Mouse (Mus musculus): ENCODE data around the gene Ganc. TPM values are rescaled to one million over a fixed set of nuclear protein-coding genes. Genes with fewer than 3 reads are reported as not detected.

Gene Ganc
- polyA plus RNA-seq, 1 experiment from 2014 or later, result 9.8 TPM

DNA sequence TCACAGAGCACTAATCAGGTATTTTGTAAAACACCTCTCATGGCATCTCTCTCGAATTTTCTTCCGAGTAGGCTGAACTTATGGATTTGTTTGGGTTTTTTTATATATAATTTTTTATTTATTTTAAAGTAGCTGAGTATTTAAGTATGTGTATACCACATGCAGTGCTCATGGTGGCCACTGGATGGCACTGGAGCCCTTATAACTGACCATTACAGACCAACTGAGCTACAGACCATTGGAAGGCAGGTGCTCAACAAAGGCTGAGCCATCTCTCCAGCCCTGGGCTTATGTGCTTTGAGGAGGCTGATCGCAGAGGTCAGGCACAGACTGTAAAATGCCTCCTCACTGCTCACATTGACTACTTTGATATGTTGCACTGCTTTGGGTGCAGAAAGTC lies 74.9 kb downstream of the Ganc start:
- no peak overlapping the region for H3K9ac ChIP-seq (ENCODE audit: low read depth, low read length)
- H3K4me3 ChIP-seq (ENCODE audit: low read depth, low read length), result no peak overlapping the region
- no peak overlapping the region for H3K27ac ChIP-seq (ENCODE audit: low read length)
- WGBS, result 61% methylated on average over 3 of the region's 3 CpGs
- H3K27me3 ChIP-seq (ENCODE audit: control insufficient read depth, insufficient read depth, low read depth, low read length), result no peaks in the 10 kb centered on the region
- no peaks in the 10 kb centered on the region for H3K9me3 ChIP-seq (replicated peaks; ENCODE audit: control insufficient read depth, low read length, poor library complexity, severe bottlenecking)
- H3K4me2 ChIP-seq (ENCODE audit: low read length), result no peak overlapping the region
- ATAC-seq, result no peak
- no peaks in the 10 kb centered on the region for H3K4me1 ChIP-seq (ENCODE audit: control insufficient read depth, insufficient read depth, low read length)
- no peaks in the 10 kb centered on the region for H3K36me3 ChIP-seq (ENCODE audit: control insufficient read depth, insufficient read depth, low read length)

DNA sequence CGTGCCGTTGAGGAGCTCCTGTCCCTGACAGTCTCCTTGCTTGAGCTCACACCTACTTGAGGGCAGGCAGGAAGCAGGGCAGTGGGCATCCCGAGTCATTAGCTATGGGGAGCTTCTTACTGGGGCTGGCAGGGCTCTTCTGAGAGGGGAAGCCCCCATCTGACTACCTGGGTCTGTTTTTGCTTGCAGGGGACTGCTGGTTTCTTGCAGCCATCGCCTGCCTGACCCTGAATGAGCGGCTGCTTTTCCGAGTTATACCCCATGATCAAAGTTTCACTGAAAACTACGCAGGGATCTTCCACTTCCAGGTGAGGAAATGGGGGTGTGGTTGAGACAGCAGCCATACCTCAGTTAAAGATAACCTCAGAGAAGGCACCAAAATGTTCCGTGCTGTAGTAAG lies 78.2 kb downstream of the Ganc start:
- Histone ChIP-seq H3K36me3 (ENCODE audit: control insufficient read depth, insufficient read depth, low read length) (no peaks in the 10 kb centered on the region), H3K27ac (ENCODE audit: low read length) (no peak overlapping the region), H3K9ac (ENCODE audit: low read depth, low read length) (no peak overlapping the region), H3K4me3 (ENCODE audit: low read depth, low read length) (no peak overlapping the region), H3K9me3 (replicated peaks; ENCODE audit: control insufficient read depth, low read length, poor library complexity, severe bottlenecking) (no peaks in the 10 kb centered on the region), H3K4me2 (ENCODE audit: low read length) (no peak overlapping the region), H3K27me3 (ENCODE audit: control insufficient read depth, insufficient read depth, low read depth, low read length) (no peaks in the 10 kb centered on the region), H3K4me1 (ENCODE audit: control insufficient read depth, insufficient read depth, low read length) (no peaks in the 10 kb centered on the region)
- no peak for ATAC-seq
- WGBS, result 81% methylated on average over 8 of the region's 8 CpGs

DNA sequence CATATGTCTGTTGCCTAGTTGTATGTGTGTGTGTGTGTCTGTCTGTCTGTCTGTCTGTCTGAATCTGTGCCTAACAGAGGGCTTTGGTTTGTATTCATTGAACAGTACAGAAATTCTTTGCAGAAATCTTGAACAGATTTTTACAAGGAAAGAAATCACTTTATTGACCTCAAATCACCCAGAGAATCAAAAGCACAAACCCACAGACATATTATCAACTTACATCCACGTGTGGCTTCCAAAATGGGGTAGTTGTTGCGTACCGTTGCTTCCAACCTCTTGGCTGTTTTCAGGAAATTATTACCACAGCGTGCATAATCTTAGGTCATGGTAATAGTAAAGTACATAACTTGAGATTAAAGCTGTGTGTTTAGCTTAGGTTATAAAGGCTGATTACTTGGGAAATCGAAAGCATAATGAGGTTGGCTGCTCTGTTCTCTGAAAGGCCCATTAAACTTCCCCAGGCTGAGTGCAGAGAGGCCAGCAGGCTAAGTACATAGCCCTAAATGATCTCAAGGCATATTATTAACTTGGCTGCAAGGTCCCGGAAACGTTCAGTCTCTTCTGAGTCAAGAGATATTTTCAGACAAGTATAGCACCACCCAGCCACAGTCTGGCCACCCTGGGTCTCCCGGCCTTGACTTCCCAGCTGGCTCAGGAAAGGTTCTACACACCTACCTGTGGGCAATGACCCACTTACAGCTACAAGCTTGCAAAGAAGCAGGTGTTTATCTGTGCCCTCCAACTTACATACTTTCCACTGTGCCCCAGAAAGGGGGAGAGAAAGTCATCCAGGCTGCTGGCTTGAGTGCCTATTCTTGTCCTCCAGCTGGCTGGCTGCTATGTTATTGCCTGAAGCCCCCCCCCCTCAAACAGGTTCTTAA lies 79.1 kb downstream of the Ganc start:
- Histone ChIP-seq H3K4me3 (ENCODE audit: low read depth, low read length) (no peak overlapping the region), H3K9me3 (replicated peaks; ENCODE audit: control insufficient read depth, low read length, poor library complexity, severe bottlenecking) (no peaks in the 10 kb centered on the region), H3K27me3 (ENCODE audit: control insufficient read depth, insufficient read depth, low read depth, low read length) (no peaks in the 10 kb centered on the region), H3K4me1 (ENCODE audit: control insufficient read depth, insufficient read depth, low read length) (no peaks in the 10 kb centered on the region), H3K36me3 (ENCODE audit: control insufficient read depth, insufficient read depth, low read length) (no peaks in the 10 kb centered on the region), H3K27ac (ENCODE audit: low read length) (no peak overlapping the region), H3K9ac (ENCODE audit: low read depth, low read length) (no peak overlapping the region), H3K4me2 (ENCODE audit: low read length) (no peak overlapping the region)
- 78% methylated on average over 8 of the region's 8 CpGs for WGBS
- no peak for ATAC-seq

DNA sequence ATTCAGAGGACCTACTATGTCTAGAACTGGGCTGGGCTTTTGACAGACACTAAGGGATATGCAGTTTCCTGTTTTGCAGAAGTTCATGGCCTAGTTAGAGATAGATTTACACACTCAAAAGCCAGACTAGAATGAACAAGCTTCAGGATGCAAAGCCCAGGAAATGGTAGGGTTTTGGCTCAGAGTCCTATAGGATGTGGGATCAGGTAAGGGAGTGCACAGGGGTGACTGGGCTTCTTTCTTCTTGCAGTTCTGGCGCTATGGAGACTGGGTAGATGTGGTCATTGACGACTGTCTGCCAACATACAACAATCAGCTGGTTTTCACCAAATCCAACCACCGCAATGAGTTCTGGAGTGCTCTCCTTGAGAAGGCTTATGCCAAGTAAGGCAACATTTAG lies 80.5 kb downstream of the Ganc start:
- Histone ChIP-seq H3K9ac (ENCODE audit: low read depth, low read length) (no peak overlapping the region), H3K36me3 (ENCODE audit: control insufficient read depth, insufficient read depth, low read length) (no peaks in the 10 kb centered on the region), H3K4me2 (ENCODE audit: low read length) (no peak overlapping the region), H3K27me3 (ENCODE audit: control insufficient read depth, insufficient read depth, low read depth, low read length) (no peaks in the 10 kb centered on the region), H3K4me1 (ENCODE audit: control insufficient read depth, insufficient read depth, low read length) (no peaks in the 10 kb centered on the region), H3K9me3 (replicated peaks; ENCODE audit: control insufficient read depth, low read length, poor library complexity, severe bottlenecking) (no peaks in the 10 kb centered on the region), H3K4me3 (ENCODE audit: low read depth, low read length) (no peak overlapping the region), H3K27ac (ENCODE audit: low read length) (no peak overlapping the region)
- ATAC-seq, result no peak
- 93% methylated on average over 3 of the region's 3 CpGs for WGBS

DNA sequence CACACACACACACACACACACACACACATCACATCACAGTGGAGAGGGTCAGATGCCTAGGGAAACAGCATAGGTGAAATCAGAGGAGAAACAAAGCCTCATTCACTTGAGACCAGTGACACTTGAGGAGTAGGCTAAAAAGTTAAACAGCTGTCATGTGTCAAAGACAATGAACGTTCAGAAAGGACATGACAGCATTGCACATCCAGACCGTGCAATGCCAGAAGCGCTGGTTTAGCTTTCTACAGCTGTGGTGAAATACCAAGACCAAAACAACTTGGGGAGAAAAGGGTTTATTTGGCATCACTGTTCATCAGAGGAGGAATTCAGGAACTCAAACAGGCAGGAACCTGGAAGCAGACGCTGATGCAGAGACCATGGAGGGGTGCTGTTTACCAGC lies 89.6 kb downstream of the Ganc start:
- H3K4me2 ChIP-seq (ENCODE audit: low read length), result no peak overlapping the region
- no peak for ATAC-seq
- H3K36me3 ChIP-seq (ENCODE audit: control insufficient read depth, insufficient read depth, low read length), result no peaks in the 10 kb centered on the region
- no peak overlapping the region for H3K4me3 ChIP-seq (ENCODE audit: low read depth, low read length)
- 69% methylated on average over 4 of the region's 4 CpGs for WGBS
- H3K4me1 ChIP-seq (ENCODE audit: control insufficient read depth, insufficient read depth, low read length), result no peaks in the 10 kb centered on the region
- no peaks in the 10 kb centered on the region for H3K9me3 ChIP-seq (replicated peaks; ENCODE audit: control insufficient read depth, low read length, poor library complexity, severe bottlenecking)
- no peak overlapping the region for H3K9ac ChIP-seq (ENCODE audit: low read depth, low read length)
- H3K27me3 ChIP-seq (ENCODE audit: control insufficient read depth, insufficient read depth, low read depth, low read length), result no peaks in the 10 kb centered on the region
- no peak overlapping the region for H3K27ac ChIP-seq (ENCODE audit: low read length)

DNA sequence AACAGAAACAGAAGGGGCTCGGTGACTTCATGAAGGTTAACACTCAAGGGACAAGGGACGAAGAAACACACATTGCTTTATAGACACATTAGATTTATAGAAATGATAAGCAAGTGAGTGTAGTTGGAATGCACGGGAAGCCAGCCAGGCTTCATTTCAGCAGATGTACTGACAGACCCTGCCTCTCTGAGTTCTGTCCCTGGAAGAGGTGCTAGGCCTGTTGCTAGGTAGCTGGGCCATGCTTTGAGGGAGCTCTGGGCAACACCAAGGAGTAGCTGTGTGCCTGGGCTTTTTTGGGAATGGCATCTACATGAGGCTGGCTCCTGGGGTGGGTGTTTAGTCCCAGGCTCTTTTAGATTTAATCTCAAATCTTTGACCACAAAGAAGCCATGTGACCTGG lies 92.8 kb downstream of the Ganc start:
- no peaks in the 10 kb centered on the region for H3K36me3 ChIP-seq (ENCODE audit: control insufficient read depth, insufficient read depth, low read length)
- H3K4me1 ChIP-seq (ENCODE audit: control insufficient read depth, insufficient read depth, low read length), result no peaks in the 10 kb centered on the region
- H3K9ac ChIP-seq (ENCODE audit: low read depth, low read length), result no peak overlapping the region
- H3K27me3 ChIP-seq (ENCODE audit: control insufficient read depth, insufficient read depth, low read depth, low read length), result no peaks in the 10 kb centered on the region
- ATAC-seq, result no peak
- H3K9me3 ChIP-seq (replicated peaks; ENCODE audit: control insufficient read depth, low read length, poor library complexity, severe bottlenecking), result no peaks in the 10 kb centered on the region
- no peak overlapping the region for H3K4me3 ChIP-seq (ENCODE audit: low read depth, low read length)
- no peak overlapping the region for H3K27ac ChIP-seq (ENCODE audit: low read length)
- H3K4me2 ChIP-seq (ENCODE audit: low read length), result no peak overlapping the region
- WGBS, result 86% methylated on average over 3 of the region's 3 CpGs

DNA sequence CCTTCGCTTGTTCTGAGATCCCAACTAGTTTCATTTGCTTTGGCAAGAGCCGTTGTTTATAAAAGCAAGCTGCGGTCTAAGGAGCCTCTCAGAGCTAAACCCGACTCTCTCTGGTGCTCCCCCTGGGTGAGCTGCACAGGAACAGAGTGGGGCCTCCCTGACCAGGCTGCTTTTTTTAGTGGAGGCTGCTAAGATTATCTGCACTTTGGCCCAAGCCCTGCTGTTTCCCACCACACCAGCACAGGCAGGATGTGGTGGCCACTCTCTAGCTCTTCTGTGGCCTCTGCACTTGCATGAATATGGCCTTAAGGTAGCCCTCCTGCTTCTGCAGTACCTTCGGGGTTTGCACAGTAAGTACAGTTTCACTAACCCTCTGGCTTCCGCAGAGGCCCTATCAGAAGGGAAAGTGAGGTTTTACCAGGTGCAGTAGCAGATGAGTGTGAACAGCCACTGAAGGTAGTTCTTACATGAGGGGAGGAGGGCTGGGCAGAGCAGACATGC lies 96.3 kb downstream of the Ganc start:
- no peak overlapping the region for H3K4me3 ChIP-seq (ENCODE audit: low read depth, low read length)
- H3K9ac ChIP-seq (ENCODE audit: low read depth, low read length), result no peak overlapping the region
- no peaks in the 10 kb centered on the region for H3K4me1 ChIP-seq (ENCODE audit: control insufficient read depth, insufficient read depth, low read length)
- no peaks in the 10 kb centered on the region for H3K9me3 ChIP-seq (replicated peaks; ENCODE audit: control insufficient read depth, low read length, poor library complexity, severe bottlenecking)
- no peak for ATAC-seq
- H3K36me3 ChIP-seq (ENCODE audit: control insufficient read depth, insufficient read depth, low read length), result no peaks in the 10 kb centered on the region; the same call in 1 of the 2 replicates
- H3K4me2 ChIP-seq (ENCODE audit: low read length), result no peak overlapping the region
- H3K27me3 ChIP-seq (ENCODE audit: control insufficient read depth, insufficient read depth, low read depth, low read length), result no peaks in the 10 kb centered on the region
- whole genome bisulfite sequencing, result 73% methylated on average over 6 of the region's 6 CpGs
- H3K27ac ChIP-seq (ENCODE audit: low read length), result no peak overlapping the region

DNA sequence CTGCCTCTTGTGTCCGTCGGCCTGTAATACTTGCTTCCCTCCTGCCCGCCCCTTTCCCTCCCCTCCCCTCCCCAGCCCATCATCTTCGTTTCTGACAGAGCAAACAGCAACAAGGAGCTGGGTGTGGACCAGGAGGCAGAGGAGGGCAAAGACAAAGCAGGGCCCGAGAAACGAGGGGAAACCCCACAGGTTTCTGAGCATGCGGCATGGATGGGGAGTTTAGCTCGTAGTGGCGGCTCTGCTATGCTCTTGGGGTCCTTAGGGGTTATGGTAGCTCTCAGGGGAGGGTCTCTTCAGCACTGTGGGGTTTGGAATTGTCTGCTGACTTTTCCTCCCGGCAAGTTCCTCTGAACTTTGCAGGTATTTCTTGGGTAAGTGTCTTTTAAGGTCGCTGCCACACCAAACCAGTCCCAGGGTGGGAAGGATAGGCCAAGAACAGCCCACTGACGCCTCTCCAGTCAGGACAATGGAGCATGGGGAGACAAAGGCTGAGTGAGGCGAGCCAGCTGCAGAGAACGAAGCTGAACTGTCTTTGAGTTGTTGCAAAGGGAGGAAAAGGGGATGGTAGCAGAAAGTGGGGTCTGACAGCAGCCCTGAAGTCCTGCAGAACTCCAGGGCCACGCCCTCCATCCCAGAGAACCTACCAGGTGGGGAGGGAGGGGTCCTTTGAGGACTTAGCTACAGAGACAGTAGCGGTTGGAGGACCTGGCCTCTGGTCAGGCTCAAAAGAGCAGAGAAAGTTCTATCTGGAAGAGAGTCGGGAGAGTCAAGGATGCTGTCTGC lies 97.6 kb downstream of the Ganc start:
- H3K9me3 ChIP-seq (replicated peaks; ENCODE audit: control insufficient read depth, low read length, poor library complexity, severe bottlenecking), result no peaks in the 10 kb centered on the region
- no peak overlapping the region for H3K4me3 ChIP-seq (ENCODE audit: low read depth, low read length)
- peaks cover 8% of the 10 kb centered on the region; the same call in 1 of the 2 replicates for H3K36me3 ChIP-seq (ENCODE audit: control insufficient read depth, insufficient read depth, low read length)
- no peaks in the 10 kb centered on the region for H3K4me1 ChIP-seq (ENCODE audit: control insufficient read depth, insufficient read depth, low read length)
- no peak for ATAC-seq
- H3K4me2 ChIP-seq (ENCODE audit: low read length), result no peak overlapping the region
- H3K9ac ChIP-seq (ENCODE audit: low read depth, low read length), result no peak overlapping the region
- H3K27ac ChIP-seq (ENCODE audit: low read length), result no peak overlapping the region
- H3K27me3 ChIP-seq (ENCODE audit: control insufficient read depth, insufficient read depth, low read depth, low read length), result no peaks in the 10 kb centered on the region
- 36% methylated on average over 17 of the region's 17 CpGs for WGBS
